Mouse (Mus musculus) thymus, adult 2 months (tissue): Measurements from ENCODE around the gene Cep89.

ENCODE experiments used
- CTCF ChIP-seq: fragments of 200-500 bp; IDR thresholded peaks from 2 replicates; pipeline ENCODE4 v1.5.1; 2012; ENCODE audit warnings: mild to moderate bottlenecking, control low read depth, low read length, moderate library complexity, borderline replicate concordance; ENCODE audit not compliant: control insufficient read depth, poor library complexity, insufficient read depth; ENCODE audit errors: extremely low read depth
- POLR2A ChIP-seq: fragments of 200-500 bp; IDR thresholded peaks from 2 replicates; pipeline ENCODE4 v1.6.1; 2012; ENCODE audit warnings: mild to moderate bottlenecking, low read length, control low read depth, moderate library complexity; ENCODE audit not compliant: control insufficient read depth, poor library complexity, insufficient read depth; ENCODE audit errors: extremely low read depth

GRCm38 (mm10) chr7:35460971-35461370, 64.1 kb downstream of the Cep89 start:
- no peak for TF ChIP-seq POLR2A
- no peak for TF ChIP-seq CTCF
